Mouse (Mus musculus): ENCODE results near the gene Lyst. TPM values are rescaled to one million over a fixed set of nuclear protein-coding genes. Genes with fewer than 3 reads are reported as not detected.

The Lyst gene
- total and polyA plus RNA-seq, 3 experiments, result 2.0 to 6.8 (median 6.7) TPM

GRCm38 (mm10) chr13:13826533-13826932 is 236.3 kb downstream of the Lyst start:
- intact Hi-C loops (cut with DNase I), result no loop called here
- H3K36me3 ChIP-seq (ENCODE audit: control insufficient read depth, insufficient read depth, low read length), result no peaks in the 10 kb centered on the region
- no peak for TF ChIP-seq CTCF (IDR thresholded peaks at IDR 0.05)
- no peak for TF ChIP-seq EP300 (IDR thresholded peaks at IDR 0.05; ENCODE audit: insufficient read depth, low read depth, low read length)
- TF ChIP-seq POLR2A (IDR thresholded peaks at IDR 0.05; ENCODE audit: insufficient read depth, low read depth, low read length), result no peak
- no peak overlapping the region for H3K4me3 ChIP-seq
- no peaks in the 10 kb centered on the region for H3K79me2 ChIP-seq (replicated peaks; ENCODE audit: control insufficient read depth, insufficient read depth, low read length)
- H3K27me3 ChIP-seq (ENCODE audit: control insufficient read depth, insufficient read depth, low read length), result no peaks in the 10 kb centered on the region
- no peaks in the 10 kb centered on the region for H3K4me1 ChIP-seq (ENCODE audit: control insufficient read depth, insufficient read depth, low read length)
- H3K9ac ChIP-seq (ENCODE audit: low read depth, low read length), result no peak overlapping the region
- 71% methylated on average over 6 of the region's 6 CpGs for WGBS
- DNase-seq, result no peak
- H3K27ac ChIP-seq, result no peak overlapping the region

DNA sequence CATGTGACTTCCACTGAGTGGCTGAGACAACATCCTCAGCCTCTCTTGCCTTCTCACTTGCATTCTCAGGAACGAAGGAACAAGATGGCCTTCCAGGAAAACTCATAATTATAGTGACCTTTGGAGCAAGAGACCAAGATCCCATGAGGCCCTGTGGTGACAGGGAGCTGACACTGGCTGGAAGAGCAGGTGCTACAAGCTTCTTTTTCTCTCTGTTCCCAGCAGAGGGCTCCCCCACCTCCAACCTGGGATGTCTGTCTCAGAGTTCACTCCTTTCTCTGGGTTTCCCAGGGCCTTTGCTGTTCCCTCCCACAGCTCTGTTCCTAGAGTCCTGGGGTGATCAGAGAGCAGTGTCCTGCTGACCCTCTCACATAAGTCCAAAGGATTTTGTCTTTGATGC is 237.9 kb downstream of the Lyst start:
- Histone ChIP-seq H3K36me3 (ENCODE audit: control insufficient read depth, insufficient read depth, low read length) (no peaks in the 10 kb centered on the region), H3K4me1 (ENCODE audit: control insufficient read depth, insufficient read depth, low read length) (no peaks in the 10 kb centered on the region), H3K9ac (ENCODE audit: low read depth, low read length) (no peak overlapping the region), H3K27ac (no peak overlapping the region), H3K79me2 (replicated peaks; ENCODE audit: control insufficient read depth, insufficient read depth, low read length) (no peaks in the 10 kb centered on the region), H3K27me3 (ENCODE audit: control insufficient read depth, insufficient read depth, low read length) (no peaks in the 10 kb centered on the region), H3K4me3 (no peak overlapping the region)
- TF ChIP-seq CTCF (IDR thresholded peaks at IDR 0.05) (no peak), EP300 (IDR thresholded peaks at IDR 0.05; ENCODE audit: insufficient read depth, low read depth, low read length) (no peak), POLR2A (IDR thresholded peaks at IDR 0.05; ENCODE audit: insufficient read depth, low read depth, low read length) (no peak)
- intact Hi-C loops (cut with DNase I), result no loop called here
- 19% methylated on average over 1 of the region's 1 CpGs for WGBS
- no peak for DNase-seq

Other genes starting within 250 kb of the Lyst start
- 1 to 10 TPM; 6.1 to 8.6 TPM for gene Gpr137b, start 196.4 kb upstream of the Lyst start, total RNA-seq (2021)
- gene Gpr137b, start 196.4 kb upstream of the Lyst start, polyA plus RNA-seq (2012; rRNA removed), result 25.2 and 32.9 TPM in 2 replicates
- 10 to 100 TPM; 55.5 to 59.9 TPM for gene Nid1, start 152.8 kb upstream of the Lyst start, total RNA-seq (2021)
- gene Nid1, start 152.8 kb upstream of the Lyst start, polyA plus RNA-seq (2012; rRNA removed), result 62.5 and 99.5 TPM in 2 replicates
- under 1 TPM; 0.23 to 0.32 TPM for gene Gng4, start 193.7 kb downstream of the Lyst start, total RNA-seq (2021)
- gene Gng4, start 193.7 kb downstream of the Lyst start, polyA plus RNA-seq (2012; rRNA removed), result 0.49 and 0.67 TPM in 2 replicates

All from heart, adult 2 months (tissue).